Mouse (Mus musculus): Measurements from ENCODE around the gene Nol12.

The Nol12 gene

DNA sequence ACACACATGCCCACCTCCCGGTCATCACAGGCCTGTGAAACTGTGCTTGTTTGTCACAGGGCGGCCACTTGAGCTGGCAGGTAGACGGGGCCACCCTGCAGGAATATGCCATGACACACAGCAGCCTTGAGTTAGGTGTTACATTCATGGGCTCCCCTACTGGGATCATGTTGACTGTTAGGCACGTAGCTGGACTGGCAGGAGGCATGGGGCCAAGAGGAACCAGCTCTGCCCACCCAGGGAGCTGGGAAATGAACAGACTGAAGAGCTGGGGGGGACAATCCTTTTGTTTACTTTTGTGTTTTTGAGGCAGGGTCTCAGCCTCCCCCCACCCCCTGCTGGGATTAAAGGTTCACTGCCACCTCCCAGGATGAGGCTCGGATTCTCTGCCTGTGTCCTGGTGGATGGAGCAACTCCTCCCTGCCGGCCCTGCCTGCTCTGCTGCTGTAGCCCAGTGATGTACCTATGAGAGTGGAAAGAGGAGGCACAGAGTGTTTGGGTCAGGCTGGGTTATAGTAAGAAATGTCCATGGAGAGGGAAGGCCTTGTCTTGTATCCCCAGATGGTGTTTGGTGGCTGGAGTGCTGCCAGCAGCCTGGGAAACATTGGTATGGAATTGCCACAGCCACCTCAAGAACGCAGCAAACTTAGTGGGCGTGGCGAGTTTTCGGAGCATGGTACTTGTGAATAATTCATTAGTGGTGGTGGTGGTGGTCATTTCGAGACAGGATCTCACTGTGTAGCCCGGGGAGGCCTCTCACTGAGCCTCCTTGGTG lies 18.5 kb upstream of the Nol12 start:
- no peak for DNase-seq (ENCODE audit: low spot score)

DNA sequence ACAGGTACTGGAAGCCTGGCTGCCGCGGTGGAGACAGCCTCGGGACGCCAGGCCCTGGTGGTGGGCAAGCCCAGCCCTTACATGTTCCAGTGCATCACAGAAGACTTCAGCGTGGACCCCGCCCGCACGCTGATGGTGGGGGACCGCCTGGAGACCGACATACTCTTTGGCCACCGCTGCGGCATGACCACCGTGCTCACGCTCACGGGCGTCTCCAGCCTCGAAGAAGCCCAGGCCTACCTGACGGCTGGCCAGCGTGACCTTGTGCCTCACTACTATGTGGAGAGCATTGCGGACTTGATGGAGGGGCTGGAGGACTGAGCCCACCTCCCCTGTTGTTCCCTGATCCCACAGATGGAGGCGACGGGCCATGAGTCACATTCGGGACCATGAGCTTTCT lies 16.6 kb upstream of the Nol12 start:
- no peak for DNase-seq (ENCODE audit: low spot score)

DNA sequence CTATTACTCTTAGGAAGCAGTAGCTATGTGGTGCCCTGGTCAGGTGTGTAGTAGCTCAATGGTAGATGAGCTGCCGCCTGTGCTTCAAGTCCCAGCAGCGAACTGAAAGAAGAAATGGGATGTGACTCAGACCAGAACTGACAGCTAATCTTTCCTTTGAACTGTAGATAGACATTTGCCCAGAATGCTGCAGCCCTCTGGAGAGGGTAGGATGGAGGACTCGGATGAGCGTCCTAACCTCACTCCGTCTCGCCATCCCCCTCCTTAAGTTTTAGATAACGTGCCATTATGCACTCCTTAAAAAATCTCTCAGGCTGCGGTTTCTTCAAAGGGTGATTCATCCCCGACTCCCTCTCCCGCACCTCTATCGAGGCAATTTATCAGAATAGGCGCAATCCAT lies 14.8 kb upstream of the Nol12 start:
- DNase-seq (ENCODE audit: low spot score), result no peak

DNA sequence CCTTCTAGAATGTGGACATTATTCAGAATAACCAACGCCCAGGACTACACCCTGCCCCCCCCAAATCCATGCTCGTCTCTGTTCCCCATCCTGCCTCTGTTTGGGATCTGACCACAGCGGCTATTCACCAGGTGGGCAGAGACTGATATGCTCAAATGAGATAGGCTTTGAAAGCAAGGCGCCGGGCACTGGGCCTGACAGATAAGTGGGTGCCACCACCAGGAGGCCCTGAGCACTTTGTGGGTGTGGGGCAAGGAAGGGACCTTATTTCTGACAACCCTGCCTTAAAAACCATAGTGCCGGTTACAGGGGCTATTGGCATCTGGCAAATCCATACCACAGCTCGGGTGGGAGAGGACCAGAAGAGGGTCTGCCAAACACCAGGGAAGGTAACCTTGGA lies 12.0 kb upstream of the Nol12 start:
- DNase-seq (ENCODE audit: low spot score), result no peak

DNA sequence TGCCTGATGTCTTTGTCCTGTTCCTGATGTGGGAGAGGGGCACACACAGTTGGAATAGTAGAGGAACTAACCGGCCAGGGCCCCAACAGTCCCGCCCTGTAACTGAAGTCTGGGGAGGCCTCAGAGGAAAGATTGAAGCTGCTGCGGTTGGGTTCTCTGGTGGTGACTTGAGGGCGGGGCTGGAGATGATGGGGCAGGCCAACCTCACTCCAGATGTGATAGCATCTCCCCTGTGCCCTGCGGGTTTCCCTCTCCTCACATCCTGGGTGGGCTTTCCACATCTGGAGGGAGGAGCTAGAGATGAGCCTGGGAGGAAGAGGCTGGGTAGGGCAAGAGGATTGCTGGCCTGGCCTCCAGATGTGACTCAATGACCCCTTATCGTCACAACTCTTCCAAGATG lies 11.1 kb upstream of the Nol12 start:
- DNase-seq (ENCODE audit: low spot score), result no peak

DNA sequence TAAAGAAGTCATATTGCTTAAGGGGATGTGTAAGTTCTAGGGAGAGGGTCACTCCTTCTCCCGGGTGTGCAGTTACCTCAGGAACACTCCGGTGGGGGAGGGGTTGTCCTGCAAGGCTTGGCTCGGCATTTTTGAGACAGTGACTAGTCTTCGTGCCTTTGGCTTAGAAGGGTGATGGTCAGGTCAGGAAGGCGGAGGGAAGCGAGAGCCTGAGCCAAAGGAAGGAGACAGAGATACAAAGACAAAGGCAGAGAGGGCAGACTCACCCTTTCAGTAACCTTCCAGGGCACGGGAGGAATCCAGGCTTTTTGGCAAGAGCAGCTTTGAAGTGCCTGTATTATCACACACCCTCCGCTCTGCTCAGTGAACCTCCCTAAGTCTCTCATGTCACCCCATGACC lies 9.6 kb upstream of the Nol12 start:
- no peak for DNase-seq (ENCODE audit: low spot score)

DNA sequence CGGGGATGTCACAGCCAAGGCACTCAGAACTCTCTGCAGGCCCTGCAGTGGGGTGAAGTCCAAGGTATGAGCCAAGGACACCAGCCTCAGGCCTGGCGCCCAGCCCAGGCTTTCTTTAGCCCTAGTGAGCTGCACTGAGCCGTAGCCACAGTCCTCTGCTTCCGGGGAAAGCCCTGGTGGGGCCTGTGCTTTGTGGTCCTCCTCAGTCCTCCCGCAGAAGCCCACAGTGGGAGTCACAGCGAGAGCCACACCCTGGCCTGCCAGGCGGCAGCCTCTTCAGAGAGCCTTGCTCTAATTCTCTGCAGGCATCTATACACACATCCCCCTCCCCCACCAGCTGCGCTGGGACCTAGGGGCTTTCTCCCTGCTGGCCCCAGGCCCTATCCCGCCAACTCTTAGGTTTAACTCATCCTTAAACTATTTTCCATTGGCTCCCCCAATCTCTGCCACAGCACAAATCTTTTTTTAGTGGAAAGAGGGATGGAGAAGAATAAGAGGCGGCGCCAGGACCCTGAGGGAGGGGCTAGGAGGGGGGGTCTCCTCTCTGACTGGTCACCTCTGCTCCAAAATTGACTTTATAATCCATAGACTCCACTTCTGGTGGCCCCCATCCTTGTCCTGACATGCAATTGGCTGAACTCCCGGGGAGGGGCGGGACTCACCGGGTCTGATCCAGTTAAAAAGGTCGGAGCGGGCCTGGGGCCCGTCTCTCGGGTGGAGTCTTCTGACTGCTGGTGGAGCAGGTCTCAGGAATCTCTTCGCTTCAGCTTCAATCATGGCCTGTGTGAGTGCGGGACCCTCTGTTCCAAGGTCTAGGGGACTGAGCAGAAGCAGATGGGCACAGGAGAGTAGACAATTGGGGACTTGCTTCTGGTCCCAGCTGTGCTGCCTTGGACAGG lies 8.5 kb upstream of the Nol12 start, which contains the start of gene Lgals1:
Lgals1 (plus strand) TSS at position 705 of the 899 bp plus-strand sequence.
- peak; percentile 69 for DNase-seq (ENCODE audit: low spot score)

DNA sequence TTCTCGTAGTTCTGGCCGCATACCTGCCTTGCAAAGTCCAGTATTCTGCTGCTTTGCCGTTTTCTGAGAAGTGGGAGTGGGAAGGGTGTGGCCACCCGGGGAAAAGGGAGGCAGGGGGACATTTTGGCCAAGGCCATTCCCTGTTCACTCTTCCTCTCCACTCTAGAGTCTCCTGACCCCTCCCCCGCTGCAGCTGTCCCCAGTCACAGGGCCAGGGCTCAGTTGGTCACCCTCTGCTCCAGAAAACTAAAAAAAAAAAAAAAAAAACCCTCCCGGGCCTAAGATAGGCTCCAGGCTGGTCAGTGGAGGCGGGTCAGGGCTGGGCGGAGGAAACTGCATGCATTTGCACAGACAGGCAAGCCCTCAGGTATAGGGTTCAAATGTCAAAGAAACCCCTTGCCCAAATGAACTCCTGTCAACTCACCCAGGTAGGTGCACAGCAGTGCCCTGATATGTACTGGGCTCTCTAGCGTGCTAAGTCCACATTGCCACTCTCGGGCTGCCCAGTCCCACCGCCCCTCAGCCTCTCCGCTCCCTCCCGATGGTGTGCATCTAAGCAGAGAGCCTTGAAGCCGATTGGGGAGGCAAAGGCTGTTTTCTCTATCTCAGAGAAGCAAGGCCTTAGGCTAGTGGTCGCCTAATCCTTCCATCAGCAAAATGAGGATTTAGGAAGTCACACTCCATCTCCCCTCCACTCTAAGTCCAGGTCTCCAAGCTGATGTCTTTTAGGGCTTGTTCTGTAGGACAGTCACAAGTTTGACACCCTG lies 7.5 kb upstream of the Nol12 start:
- peak; percentile 40 for DNase-seq (ENCODE audit: low spot score)

DNA sequence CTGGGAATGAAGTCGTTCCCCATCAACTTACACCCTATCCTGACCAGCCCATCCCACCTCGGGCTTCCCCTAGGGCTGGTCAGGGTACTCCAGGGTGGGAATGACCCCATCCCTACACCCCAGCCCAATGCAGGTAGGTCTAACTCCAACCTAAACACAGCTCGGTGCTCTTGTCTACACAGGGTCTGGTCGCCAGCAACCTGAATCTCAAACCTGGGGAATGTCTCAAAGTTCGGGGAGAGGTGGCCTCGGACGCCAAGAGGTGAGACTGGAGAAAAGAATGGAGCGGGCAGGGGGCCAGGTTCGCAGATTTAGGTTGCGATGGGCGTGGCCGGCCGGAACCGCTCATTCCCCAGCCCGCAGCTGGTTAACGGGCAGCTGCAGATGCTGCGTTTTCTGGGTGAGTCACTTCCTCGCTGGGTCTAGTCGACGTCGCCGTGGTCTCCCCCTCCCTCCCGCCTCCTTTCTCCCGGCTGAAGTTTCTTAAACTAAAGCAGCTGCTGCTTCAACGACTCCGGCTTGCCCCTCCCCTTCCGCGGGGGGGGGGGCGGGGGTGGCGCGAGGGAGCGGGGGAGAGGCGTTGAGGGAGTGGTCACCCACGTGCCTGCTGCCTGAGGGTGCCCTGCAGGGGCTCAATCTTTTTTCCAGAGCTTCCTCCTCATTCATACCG lies 6.8 kb upstream of the Nol12 start:
- peak; percentile 58 for DNase-seq (ENCODE audit: low spot score)

DNA sequence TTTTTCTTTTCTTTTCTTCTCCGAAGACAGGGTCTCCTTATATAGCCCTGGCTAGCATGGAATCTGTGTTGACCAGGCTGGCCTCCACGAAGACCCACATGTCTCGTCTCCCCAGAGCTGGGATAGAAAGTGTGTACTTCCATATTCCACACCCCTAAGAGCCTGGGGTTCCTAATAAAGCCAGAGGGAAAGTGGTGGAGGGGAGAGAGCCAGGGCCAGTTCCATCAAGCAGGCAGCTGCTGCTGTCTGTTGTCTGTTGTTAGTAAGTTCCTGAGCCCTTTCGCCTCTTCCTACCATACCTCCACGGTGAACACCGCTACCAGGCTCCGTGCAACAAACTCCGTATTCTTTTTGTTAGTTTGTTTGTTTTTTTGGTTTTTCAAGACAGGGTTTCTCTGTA lies 6.2 kb upstream of the Nol12 start:
- DNase-seq (ENCODE audit: low spot score), result no peak

DNA sequence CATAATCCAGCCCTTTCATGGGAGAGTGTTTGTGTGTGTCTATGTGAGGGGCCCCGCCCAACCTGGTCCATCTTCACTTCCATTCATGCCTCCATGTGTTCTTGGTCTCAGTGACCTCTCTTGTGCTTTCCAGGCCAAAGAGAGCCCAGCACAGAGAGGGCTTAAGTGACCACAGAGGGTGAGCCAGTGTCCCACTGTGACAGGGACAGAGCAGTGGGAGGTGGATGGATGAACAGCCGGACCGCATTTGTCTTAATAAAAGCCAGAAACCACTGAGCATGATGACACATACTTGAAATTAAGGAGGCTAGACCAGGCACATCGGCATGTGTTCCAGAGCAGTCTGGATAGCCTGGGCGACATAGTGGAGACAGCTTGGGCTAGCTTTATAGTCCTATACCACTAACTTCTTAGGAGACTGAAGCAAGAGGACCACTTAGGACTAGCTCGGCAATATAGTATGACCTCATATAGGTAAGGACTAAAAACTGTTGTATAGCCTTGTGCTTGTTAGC lies 4.5 kb upstream of the Nol12 start:
- no peak for DNase-seq (ENCODE audit: low spot score)

DNA sequence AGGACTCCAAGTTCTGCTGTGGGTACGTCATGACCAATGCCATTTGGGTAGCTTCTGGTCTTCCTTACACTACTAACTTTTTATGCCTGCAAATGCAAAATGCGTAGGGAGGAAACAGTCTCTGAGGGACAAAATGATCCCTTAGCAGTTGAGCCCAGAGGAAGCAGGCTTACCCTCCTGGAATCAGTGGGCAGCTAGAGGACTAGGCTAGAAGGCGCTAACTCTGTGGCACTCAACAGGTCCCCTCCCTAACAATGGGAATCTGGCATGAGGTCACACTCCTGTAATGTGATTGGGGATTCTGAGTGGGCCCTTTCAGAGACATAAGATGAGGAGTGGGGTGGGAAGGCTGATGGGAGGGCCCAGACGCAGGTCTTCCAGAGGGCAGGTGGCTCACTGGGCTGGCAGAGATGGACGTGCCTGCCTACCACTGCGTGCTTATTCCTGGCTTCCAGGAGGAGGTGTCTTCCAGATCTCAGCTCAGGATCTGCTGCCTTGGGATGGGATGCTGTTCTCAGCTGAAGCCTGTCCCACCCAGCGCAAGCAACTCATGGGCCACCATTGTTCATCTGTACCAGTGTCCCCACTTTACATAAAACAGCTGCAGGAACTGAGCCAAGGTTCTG lies 3.8 kb upstream of the Nol12 start:
- DNase-seq (ENCODE audit: low spot score), result no peak

DNA sequence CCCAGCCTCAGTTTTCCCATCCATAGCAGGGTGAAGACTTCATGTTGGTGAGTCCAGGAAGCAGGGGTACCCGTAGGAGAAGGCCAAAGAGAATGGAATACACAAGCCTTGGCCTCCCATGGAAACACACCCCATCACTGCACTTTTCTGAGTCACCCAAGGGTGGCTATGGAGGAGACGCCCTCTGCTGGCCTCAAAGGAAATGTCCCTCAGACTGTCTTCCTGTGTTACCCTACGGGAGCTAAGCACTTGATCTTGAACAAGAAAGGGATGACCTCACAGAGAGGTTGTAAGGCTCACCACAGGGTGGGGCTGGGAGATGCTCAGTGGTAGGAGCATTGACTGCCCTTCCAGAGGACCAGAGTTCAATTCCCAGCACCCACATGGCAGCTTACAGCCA lies 3.2 kb upstream of the Nol12 start:
- peak; percentile 47 for DNase-seq (ENCODE audit: low spot score)

DNA sequence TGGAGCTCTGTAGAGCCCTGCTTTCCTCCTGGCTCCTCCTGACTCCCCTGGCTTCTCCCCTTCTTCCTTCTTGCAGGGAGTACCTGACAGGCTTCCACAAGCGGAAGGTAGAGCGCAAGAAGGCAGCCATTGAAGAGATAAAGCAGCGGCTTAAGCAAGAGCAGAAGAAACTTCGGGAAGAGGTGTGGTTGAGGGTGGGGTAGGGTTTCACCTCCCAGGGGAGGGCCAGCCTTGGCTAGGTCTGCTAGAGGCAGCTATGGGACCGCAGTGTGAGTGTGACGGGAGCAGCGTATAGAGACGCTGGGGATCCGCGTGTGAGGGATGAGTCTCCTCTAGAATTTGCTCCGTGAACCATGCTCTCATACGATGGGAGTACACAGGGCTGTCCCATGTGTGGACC lies 1.7 kb downstream of the Nol12 start:
- no peak for DNase-seq (ENCODE audit: low spot score)

DNA sequence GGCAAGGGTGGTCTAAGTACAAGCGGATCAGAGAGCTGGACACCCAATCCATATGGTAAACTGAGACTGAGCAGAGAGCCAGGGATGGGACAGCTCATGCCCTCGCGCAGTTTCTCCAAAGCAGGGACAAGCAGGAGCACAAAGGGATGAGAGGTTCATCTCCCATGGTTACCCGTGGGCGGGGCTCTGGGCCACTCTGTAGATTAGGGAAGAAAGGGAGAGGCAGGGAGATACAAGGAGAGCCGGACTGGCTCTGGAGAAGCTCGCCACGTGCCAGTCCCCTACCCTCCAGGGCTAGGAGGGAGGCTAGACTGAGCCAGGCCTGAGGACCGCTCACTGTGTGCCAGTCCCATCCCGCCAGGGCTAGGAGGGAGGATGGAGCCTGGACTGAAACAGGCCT lies 2.6 kb downstream of the Nol12 start:
- no peak for DNase-seq (ENCODE audit: low spot score)

DNA sequence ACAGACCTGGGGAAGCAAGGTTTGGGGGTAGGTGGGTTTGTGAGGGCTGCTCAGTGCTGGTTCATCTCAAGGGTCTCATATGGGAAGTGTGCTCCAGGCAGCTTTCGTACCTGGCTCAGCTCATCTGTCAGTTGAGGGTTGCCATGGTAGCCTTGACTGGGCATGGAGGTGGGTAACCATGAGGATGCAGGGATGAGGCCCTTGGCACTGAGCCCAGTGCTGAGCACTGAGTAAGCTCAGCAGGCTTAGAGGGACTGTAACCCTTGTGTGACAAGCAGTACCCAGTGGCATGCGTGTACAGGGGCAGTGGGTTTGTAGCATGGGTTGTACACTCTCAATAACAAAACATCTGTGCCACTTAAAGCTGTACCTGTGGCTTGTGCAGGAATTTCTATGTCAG lies 3.2 kb downstream of the Nol12 start:
- no peak for DNase-seq (ENCODE audit: low spot score)

DNA sequence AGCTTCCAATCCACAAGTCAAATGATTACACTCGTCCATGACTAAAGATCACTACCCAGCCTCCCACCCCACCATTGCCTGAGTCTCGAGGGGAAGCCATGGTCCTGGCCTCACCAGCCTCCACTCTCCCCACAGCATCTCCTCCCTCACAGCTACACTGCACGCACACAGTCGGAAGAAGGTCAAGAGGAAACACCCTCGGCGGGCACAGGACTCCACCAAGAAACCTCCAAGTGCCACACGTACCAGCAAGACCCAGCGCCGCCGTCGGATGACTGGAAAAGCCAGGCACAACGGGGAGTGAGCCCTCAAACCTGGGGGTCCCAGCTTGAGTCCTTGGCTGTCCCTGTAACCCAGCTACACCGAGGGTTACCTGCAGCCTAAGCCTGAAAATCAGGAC lies 5.6 kb downstream of the Nol12 start:
- DNase-seq (ENCODE audit: low spot score), result no peak

DNA sequence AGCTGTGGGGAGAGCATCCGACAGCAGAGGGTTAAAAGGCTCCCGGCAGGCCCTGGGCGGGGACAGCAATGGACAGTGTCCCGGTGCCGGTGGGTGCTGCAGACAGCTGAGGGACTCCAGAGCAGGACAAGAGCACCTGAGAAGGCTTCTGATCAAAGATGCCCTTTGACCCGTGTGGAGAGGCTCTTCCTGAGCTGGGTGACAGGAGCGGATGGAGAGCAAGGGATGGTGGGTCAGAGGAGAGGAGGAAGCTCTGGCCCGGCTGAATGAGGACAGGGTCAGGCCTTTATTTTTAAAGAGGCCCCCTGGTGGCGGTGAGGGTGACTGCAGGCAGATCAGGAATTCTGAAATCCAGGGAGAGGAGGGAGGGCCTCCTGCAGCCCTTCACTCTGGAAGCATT lies 7.9 kb downstream of the Nol12 start:
- DNase-seq (ENCODE audit: low spot score), result peak; percentile 90

DNA sequence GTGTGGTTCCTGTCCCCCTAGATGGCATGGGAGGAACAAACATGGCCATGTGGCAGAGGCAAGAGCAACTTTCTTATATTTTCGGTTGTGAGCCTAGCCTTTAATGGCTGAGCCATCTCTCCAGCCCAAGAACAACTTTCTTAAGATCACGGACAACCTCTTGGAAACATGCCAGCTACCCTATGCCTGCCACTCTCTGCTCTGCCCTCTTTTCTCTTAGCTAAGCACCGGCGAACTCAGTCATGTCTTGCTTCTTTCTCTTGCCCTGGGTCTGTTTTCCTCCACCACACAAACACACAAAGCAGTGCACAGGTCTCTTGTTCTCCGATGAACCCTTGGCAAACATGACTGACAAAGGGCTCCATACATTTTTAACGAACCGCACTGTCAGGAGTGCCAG lies 11.5 kb downstream of the Nol12 start:
- DNase-seq (ENCODE audit: low spot score), result no peak

DNA sequence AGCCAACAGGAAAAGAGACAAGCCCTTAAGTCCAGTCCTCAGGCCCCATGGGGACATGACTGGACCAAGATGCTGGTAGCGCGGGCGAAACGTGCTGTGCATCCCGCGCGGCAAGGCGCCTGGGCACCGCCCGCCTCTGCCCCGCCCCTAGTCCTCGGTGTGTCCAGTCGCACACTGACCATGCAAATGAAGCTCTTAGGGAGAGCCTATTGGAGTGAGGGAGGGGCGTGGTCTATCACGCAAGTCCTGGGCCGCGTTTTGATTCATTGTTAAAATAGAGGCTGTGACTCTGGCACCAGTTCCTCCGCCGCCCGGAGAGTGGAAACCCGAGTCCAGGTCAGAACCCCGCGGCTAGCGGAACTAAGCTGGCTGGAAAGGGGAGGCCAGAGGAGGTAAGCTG lies 12.9 kb downstream of the Nol12 start, which contains the start of gene Triobp:
Triobp (plus strand) TSS at position 68 of the 400 bp plus-strand sequence.
- DNase-seq (ENCODE audit: low spot score), result peak; percentile 93

DNA sequence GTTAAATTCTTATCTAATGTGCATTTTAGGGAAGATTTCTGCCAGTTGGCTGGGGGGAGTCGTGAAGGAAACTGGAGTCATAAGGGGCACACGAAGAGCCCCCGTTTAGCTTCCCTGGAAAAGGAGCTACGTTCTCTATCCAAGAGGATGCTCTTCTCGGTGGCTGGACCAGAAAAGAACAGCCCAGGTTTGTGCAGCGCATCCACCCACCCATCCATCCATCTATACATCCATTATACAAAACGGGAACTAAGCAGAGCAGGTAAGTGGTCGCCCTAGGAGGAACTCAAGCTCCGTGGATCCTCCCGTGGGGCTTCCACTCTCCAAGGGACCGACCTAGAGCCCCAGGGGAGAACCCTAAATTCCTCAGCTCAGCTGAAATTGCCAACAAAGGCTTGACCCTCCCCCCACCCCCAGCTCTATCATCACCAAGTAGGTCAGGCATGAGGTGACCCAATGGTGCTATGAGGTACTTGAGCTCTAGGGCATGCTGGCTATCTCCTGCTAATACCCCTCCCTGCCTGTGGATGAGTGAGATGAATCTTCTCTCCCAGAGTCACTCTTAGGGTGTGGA lies 13.5 kb downstream of the Nol12 start:
- DNase-seq (ENCODE audit: low spot score), result peak; percentile 32
